Mouse (Mus musculus): ENCODE results near the gene Socs3.

The Socs3 gene

DNA sequence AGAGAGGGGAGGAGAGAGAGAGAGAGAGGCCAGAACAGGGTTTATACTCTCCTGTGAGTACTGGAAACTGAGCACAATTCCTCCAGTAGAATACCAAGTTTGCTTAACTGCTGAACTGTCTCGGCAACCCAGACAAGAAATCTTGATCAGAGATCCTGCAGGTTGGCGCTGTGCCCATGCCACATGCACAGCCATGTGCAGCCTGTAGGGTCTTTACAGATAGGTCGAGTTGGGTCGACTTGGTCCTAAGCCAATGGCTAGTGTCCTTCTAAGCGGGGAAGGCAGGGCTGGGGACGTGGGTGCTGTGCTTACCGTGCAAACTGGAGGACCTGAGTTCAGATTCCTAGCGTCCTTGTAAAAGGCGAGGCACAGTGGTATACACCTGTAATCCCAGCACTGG, 15.0 kb downstream of the Socs3 start:
- no peak for DNase-seq (ENCODE audit: low read depth, low spot score)

GRCm38 (mm10) chr11:117954094-117954493, 15.8 kb downstream of the Socs3 start:
- no peak for DNase-seq (ENCODE audit: low read depth, low spot score)

- DNase-seq (ENCODE audit: low read depth, low spot score), result no peak
Measured at GRCm38 (mm10) chr11:117952174-117952933, 17.5 kb downstream of the Socs3 start.

DNA sequence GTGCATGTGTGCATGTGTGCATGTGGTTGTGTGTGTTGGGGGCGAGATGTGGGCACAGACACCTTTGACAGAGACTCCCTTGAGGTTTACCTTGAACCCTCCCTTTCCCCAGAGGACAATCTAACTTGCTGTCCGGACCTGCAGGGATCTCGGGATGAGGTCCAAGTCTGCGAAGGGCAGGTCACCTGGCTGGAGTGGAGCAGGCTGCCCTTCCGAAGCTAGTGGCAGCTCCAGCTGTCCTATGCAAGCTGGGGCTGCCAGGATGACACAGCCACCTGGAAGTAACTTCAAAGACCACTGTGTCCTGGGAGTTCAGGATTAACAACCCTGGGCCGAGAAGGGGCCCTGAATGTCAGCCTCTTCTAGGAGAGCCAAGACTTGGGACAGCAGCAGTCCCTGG, 18.5 kb downstream of the Socs3 start:
- DNase-seq (ENCODE audit: low read depth, low spot score), result no peak

DNA sequence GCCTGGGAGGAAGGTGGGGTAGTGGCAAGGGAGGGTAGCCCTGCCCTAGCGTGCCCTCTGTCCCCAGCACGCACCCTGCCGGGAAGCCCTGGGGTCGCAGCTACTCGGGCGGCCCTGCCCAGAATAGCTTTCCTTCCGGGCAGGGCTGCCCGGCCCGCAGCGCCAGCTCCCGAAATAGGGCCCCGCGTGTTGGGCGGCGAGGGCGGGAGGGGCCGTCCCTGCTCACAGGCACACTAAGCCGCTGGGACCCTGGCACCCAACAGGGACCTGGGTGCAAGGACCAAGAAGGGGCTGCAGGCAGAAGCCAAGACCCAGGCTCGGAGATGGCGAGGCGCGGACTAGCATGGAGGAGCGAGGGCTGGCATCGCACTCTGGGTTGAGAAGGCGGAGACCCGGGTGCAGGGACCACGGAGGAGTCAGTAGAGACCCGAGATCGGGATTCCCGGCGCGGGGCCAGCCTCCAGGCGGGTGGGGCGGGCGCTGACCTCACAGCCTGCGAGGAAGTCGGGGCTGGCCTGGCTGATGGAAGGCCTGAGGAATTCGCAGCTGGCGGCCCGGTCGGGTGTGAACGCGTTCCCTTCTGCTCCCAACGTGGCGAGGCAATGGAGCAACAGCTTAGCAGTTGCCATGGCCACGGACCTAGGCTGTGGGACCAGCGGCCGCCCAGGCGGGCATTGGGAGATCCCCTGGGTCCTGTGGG, 20.3 kb downstream of the Socs3 start:
- DNase-seq (ENCODE audit: low read depth, low spot score), result peak; percentile 96

DNA sequence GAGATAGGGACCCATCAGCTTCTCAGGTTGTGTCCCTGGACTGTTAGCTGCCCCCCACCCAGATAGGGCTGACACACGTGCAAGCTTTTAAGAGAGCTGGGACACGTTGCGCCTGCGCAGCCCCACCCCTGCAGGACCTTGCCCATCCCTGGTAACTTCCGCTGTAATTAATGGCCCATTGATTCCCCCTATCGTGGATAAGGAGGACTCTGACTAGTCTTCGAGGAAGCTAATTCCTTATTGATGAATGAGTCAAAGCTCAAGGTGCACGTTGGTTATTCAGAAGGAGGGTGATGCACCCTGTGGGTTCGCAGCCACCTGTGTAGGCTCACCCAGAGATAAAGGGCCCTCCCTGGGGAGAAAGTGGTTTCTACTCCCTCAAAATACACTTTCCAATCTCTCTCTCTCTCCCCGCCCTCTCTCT, 22.8 kb downstream of the Socs3 start:
- no peak for DNase-seq (ENCODE audit: low read depth, low spot score)

GRCm38 (mm10) chr11:117946195-117946979, 23.5 kb downstream of the Socs3 start:
- no peak for DNase-seq (ENCODE audit: low read depth, low spot score)

- peak; percentile 41 for DNase-seq (ENCODE audit: low read depth, low spot score)
Measured at GRCm38 (mm10) chr11:117941848-117942247, 28.0 kb downstream of the Socs3 start.

- no peak for DNase-seq (ENCODE audit: low read depth, low spot score)
Measured at GRCm38 (mm10) chr11:117941325-117941834, 28.5 kb downstream of the Socs3 start.

GRCm38 (mm10) chr11:117940881-117941280, 29.0 kb downstream of the Socs3 start:
- no peak for DNase-seq (ENCODE audit: low read depth, low spot score)

- peak; percentile 90 for DNase-seq (ENCODE audit: low read depth, low spot score)
Measured at GRCm38 (mm10) chr11:117939741-117940285, 30.0 kb downstream of the Socs3 start.

DNA sequence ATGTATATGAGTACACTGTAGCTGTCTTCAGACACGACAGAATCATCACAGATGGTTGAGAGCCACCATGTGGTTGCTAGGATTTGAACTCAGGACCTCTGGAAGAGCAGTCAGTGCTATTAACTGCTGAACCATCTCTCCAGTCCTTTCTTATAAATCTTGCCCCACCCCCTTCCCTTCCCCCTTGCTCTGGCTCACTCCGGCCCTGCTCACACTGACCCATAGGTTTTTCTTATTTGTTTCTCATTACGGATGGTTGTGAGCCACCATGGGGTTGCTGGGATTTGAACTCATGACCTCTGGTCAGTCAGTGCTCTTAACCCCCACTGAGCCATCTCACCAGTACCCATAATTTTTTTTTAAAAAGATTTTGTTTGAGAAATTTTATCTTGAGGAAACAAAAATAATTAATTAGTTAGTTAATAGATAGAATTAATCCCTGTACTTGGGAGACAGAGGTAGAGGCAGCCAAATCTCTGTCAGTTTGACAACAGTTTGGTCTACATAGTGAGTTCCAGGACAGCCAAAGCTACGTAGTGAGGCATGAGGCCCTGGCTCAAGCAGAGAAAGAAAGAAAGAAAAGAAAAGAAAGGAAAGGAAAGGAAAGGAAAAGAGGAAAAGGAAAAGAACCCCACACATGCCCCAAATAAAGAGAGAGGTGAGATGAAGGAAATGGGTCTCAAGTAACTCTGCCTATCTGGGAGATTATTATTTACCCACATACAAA, 30.7 kb downstream of the Socs3 start:
- DNase-seq (ENCODE audit: low read depth, low spot score), result no peak

DNA sequence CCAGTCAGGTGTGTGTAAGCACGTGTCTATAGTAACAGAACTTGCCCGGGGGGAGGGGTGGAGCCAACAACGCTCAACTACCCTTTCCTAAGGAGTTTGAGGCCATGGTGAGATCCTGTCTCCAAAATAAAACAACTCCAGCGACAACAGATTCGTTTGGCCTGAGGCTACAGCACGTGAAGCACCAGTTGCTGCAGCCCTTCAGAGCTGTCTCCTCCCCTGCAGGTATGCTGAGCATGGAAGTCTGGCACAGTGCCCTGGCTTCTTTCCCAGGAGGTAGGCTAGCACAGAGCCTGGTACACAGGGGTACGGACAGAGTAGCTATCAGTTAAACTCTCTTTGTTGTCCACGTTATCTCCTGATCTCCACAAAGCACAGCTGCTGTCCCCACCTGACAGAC, 33.6 kb downstream of the Socs3 start:
- DNase-seq (ENCODE audit: low read depth, low spot score), result no peak

GRCm38 (mm10) chr11:117935616-117936015, 34.2 kb downstream of the Socs3 start:
- DNase-seq (ENCODE audit: low read depth, low spot score), result no peak

DNA sequence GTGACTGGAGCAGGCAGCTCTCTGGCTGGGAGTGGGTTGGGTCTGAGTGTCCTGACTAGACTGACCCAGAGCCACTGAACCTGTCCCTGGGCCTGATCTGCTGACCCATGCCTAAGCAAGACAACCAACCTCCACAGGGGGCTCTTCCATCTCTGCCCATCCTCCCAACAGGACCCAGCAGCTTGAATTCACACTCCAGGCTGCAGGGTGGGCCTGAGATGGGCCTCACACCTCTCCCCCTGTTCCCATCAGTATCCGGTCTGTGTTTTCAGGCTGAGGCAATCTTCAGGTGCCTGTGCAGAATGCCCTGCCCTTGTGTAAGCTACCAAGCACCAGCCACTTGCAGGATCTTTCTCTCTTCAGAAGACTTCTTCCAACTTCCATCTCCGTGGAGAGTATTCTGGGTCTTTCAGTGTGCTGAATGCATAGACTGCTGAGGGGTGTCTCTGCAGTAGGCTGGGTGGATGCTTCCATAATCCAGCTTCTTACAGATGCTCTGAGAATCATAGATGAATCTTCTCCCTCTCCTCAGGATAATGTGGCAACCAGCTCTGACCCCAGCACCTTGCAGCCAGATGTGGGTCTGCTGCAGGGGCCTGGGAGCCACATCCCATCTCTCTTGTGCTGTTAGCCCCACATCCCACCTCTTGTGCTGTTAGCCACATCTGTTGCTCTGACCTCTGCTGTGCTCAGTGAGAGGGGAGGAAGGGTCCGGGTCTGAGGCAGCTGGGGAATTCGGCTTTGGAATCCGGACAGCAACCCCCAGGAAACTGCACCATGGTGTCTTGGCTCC, 35.1 kb downstream of the Socs3 start:
- no peak for DNase-seq (ENCODE audit: low read depth, low spot score)

- DNase-seq (ENCODE audit: low read depth, low spot score), result peak; percentile 79
Measured at GRCm38 (mm10) chr11:117934168-117934567, 35.7 kb downstream of the Socs3 start.

- DNase-seq (ENCODE audit: low read depth, low spot score), result peak; percentile 78
Measured at GRCm38 (mm10) chr11:117932195-117932594, 37.7 kb downstream of the Socs3 start.

DNA sequence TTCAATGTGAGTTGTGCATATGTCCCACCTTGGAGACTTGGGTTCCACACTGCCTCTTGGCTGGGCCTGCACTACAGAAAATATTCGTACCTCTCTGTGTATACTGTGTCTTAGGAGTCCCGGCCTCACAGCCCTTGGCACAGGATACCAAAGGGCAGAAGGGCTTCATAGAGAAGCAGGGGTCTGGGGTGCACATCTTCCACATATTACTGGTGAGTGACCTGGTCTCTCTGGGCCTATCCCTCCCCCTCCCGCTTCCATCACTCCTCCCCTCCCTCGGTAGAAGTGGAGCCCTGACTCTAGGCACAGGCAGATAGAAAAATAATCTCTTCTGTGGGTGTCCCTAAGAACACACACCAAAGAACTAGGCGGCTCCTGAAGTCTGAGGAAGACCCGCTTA, 38.3 kb downstream of the Socs3 start:
- DNase-seq (ENCODE audit: low read depth, low spot score), result no peak

DNA sequence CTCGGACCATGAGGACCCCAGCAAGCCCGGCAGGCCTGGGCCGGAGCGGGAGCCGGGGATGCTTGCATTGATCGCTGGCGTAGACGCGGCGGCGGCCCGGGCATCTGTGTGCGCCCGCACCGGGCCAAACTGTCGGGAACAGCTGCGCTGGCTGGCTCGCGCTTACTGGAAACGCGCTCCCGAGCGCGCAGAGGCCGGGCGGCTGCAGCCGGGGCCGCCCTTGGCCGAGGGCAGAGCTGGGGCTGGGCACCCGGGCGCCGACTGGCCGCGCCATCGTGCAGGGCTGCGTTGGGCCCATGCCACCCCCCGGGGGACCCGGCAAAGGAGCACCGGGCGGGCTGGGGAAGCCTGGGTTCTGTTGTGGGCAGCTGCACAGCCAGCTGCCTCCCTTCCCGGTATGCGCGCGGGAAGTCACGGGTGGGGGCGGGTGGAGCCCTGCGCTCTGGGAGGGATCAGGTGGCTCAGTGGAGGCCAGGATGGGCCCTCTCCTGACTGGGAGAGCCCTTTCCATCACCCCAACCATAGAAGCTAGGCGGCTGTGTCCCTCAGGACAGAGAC, 39.0 kb downstream of the Socs3 start:
- peak; percentile 74 for DNase-seq (ENCODE audit: low read depth, low spot score)

GRCm38 (mm10) chr11:117925541-117925940, 44.3 kb downstream of the Socs3 start:
- no peak for DNase-seq (ENCODE audit: low read depth, low spot score)
